Mouse (Mus musculus) hematopoietic stem cell, adult 5-6 weeks (primary cell): ENCODE results near the gene Rcn2. TPM values are rescaled to one million over a fixed set of nuclear protein-coding genes. Genes with fewer than 3 reads are reported as not detected.

Experiments
- ATAC-seq, 2 experiments: fragments of 125-278 bp in 1 of 2; replicated peaks in 1 of 2; 2 replicates each; pipeline ENCODE4 v1.8.0; 2016 to 2017; ENCODE audit warnings: inconsistent platforms in 2 of 2, mild to moderate bottlenecking in 2 of 2, moderate number of reproducible peaks in 2 of 2, low read depth in 1 of 2, moderate TSS enrichment in 1 of 2; ENCODE audit not compliant: low FRiP score in 2 of 2, poor library complexity in 2 of 2, severe bottlenecking in 2 of 2, insufficient read depth in 1 of 2, low TSS enrichment in 1 of 2
- total RNA-seq: library from RNA; stranded (forward); fragments of 172-1452, 232-1000 nt; gene quantifications from 2 replicates; pipeline ENCODE4 v1.2.3, GENCODE M21; 2017

Gene Rcn2
- total RNA-seq, 1 experiment from 2014 or later: 87.8 TPM

GRCm38 (mm10) chr9:56089778-56090520 lies 48.3 kb downstream of the Rcn2 start, which contains the start of gene Pstpip1:
Gene Pstpip1, plus strand, starts transcription at chr9:56089962.
- peak; percentile 96 to 97 for ATAC-seq

GRCm38 (mm10) chr9:56090546-56091225 lies 49.0 kb downstream of the Rcn2 start:
- no peak for ATAC-seq

- ATAC-seq: no peak
Observed at GRCm38 (mm10) chr9:56092102-56092501, 50.5 kb downstream of the Rcn2 start.

GRCm38 (mm10) chr9:56097584-56098298 lies 56.1 kb downstream of the Rcn2 start:
- peak; percentile 33 to 45; a peak in 3 of 4 replicates for ATAC-seq

- peak; percentile 36 to 68 for ATAC-seq
Observed at GRCm38 (mm10) chr9:56100041-56100522, 58.4 kb downstream of the Rcn2 start.

GRCm38 (mm10) chr9:56101022-56101421 lies 59.4 kb downstream of the Rcn2 start:
- ATAC-seq: no peak

GRCm38 (mm10) chr9:56104921-56105320 lies 63.3 kb downstream of the Rcn2 start:
- ATAC-seq: 0 out of 4 replicates have a peak, but pooled peaks of 1 of the 2 experiments have one; percentile 22

- peak; percentile 51 to 60 for ATAC-seq
Observed at GRCm38 (mm10) chr9:56106274-56107072, 64.8 kb downstream of the Rcn2 start.

- ATAC-seq: no peak
Observed at GRCm38 (mm10) chr9:56107527-56107926, 65.9 kb downstream of the Rcn2 start.

GRCm38 (mm10) chr9:56108174-56108573 lies 66.5 kb downstream of the Rcn2 start:
- ATAC-seq: peak; percentile 61 to 78

Other genes starting within 250 kb of the Rcn2 start
- gene Scaper, start 103.7 kb upstream of the Rcn2 start, total RNA-seq: 26.5 and 32.7 TPM in 2 replicates
- gene 4930563M21Rik, start 31.3 kb upstream of the Rcn2 start, total RNA-seq: not detected in 2 replicates
- 109 and 141 TPM in 2 replicates for gene Pstpip1, start 48.1 kb downstream of the Rcn2 start, total RNA-seq
- gene Tspan3, start 123.6 kb downstream of the Rcn2 start, total RNA-seq: 91.3 and 100 TPM in 2 replicates